In the genomic region with DNA sequence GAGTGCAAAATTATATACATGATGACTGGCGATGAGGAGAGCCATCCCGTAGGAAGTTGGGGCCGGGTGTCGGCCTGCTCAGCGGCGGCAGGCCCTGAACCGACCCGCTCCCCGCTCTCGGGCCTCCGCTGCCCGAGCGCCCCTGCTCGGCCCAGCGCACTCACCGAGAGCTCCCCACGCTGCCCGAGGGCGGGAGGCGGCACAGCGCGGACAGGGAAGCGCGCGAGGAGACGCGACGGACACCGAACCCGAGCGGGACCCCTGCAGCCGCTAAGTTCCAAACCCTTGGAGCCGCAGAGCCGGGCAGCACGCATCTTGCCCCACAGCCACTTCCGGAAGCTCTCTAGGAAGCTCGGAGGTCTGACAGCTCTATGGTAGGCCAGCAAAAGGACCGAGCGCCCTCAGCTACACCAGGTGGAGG, we compare ENCODE assay signal across 8 mouse cellular contexts. TPM values are rescaled to one million over a fixed set of nuclear protein-coding genes. Genes with fewer than 3 reads are reported as not detected.
A peak's percentile ranks its signal among the peaks of the same experiment; 100 is the strongest.
DNase-seq lines count a peak whose midpoint lies in the region; ATAC-seq and TF ChIP-seq lines count a peak whose summit lies in the region.

Gene Zkscan8, minus strand, starts transcription at position 340 of the 421 bp plus-strand sequence.

- ATAC-seq in common myeloid progenitor, adult 5-6 weeks (replicated peaks; ENCODE audit: low read depth, poor library complexity, severe bottlenecking), result peak; percentile 100

- intact Hi-C loops in gastrocnemius, adult 2 months (cut with DNase I), result loop anchor here (2.0 to 10.0 kb wide), 4 partner anchors 24 to 168 kb away; partner anchors contain the start of genes Gm10065, Zkscan4 and Zscan12

- TF ChIP-seq CTCF in gastrocnemius, adult 2 months (IDR thresholded peaks at IDR 0.05), result no peak; the same call in 1 of the 2 replicates

- peaks cover 10% of the 10 kb centered on the region for H3K4me1 ChIP-seq in megakaryocyte, embryonic 14.5 days

- H3K4me3 ChIP-seq in gastrocnemius, adult 2 months, result peak within 1 kb of the TSS; percentile 99
- peak within 1 kb of the TSS; percentile 92 for H3K4me3 ChIP-seq in megakaryocyte, embryonic 14.5 days (replicated peaks)

- H3K27me3 ChIP-seq in megakaryocyte, embryonic 14.5 days (replicated peaks), result peaks cover 1% of the 10 kb centered on the region

- H3K9me3 ChIP-seq in megakaryocyte, embryonic 14.5 days, result no peaks in the 10 kb centered on the region

- peak; percentile 93 for DNase-seq in ZHBTc4 (ENCODE audit: low read depth, low spot score)
- peak; percentile 92 for DNase-seq in gastrocnemius, adult 2 months
- DNase-seq in hindlimb bud, embryonic 11.5 days (ENCODE audit: extremely low spot score, low read depth, low spot score), result peak; percentile 47
- peak; percentile 68 to 77 for DNase-seq in left cerebral cortex, adult 8-10 months (ENCODE audit: low spot score in 2 of 2)
- peak; percentile 88 to 89 for DNase-seq in right cerebral cortex, postnatal 10 days (ENCODE audit: low spot score in 2 of 2)
- DNase-seq in urinary bladder, postnatal 25 days (ENCODE audit: low spot score), result peak; percentile 82

- H3K27ac ChIP-seq in gastrocnemius, adult 2 months, result peak within 1 kb of the TSS; percentile 95

- peaks cover 15% of the 10 kb centered on the region for H3K36me3 ChIP-seq in megakaryocyte, embryonic 14.5 days (replicated peaks; ENCODE audit: low read length)

RNA-seq across cellular contexts. Expression of gene Zkscan8, which starts in this region (rescaled TPM):
- 12.4 and 14.7 TPM in 2 replicates for total RNA-seq in common myeloid progenitor, adult 5-6 weeks (2017)
- 1 to 10 TPM; 4.7 to 6.1 TPM for total RNA-seq in gastrocnemius, adult 2 months (2021)
- 10 to 100 TPM; 16.2 to 16.5 (median 16.3) TPM for total RNA-seq in left cerebral cortex, adult 8-10 months (2022)
- polyA plus RNA-seq in megakaryocyte, embryonic 14.5 days (2012; ENCODE audit: insufficient read depth, low replicate concordance), result 0.20 TPM in 1 of 2 replicates, not detected in the other

Comparison
In these comparisons a context has a peak if more than half of its experiments do, and no peak if none do; other contexts are left out.
1. Peak in every context shown above with its lines: DNase-seq, ATAC-seq, H3K4me3 ChIP-seq and H3K27ac ChIP-seq.